Mouse (Mus musculus): ENCODE results near the gene Lhb.

GRCm38 (mm10) chr7:45460377-45460776 lies 39.8 kb downstream of the Lhb start:
- no peak for TF ChIP-seq CTCF (IDR thresholded peaks at IDR 0.05; ENCODE audit: extremely low read depth, insufficient read depth, insufficient read length, insufficient replicate concordance)
- no peak for TF ChIP-seq POLR2A (IDR thresholded peaks at IDR 0.05; ENCODE audit: low read depth, low read length)
